Mouse (Mus musculus): ENCODE data around the gene 4632433K11Rik. TPM values are rescaled to one million over a fixed set of nuclear protein-coding genes. Genes with fewer than 3 reads are reported as not detected.

4632433K11Rik gene
- polyA plus RNA-seq (2015; fragmentation: Illumina TruSeq; extraction: RNeasy Lipid Tissue Mini Kit (QIAGEN cat#74804); ENCODE audit: insufficient read depth, low read depth, low replicate concordance), result not detected

GRCm38 (mm10) chr7:5033818-5034217 is at the start of gene 4632433K11Rik:
Gene 4632433K11Rik, plus strand, starts transcription at chr7:5034118.

GRCm38 (mm10) chr7:4996003-4996895 is 37.7 kb upstream of the 4632433K11Rik start, which contains the start of gene Zfp579:
Gene Zfp579, minus strand, starts transcription at chr7:4996158.

GRCm38 (mm10) chr7:5014251-5015117 is 19.4 kb upstream of the 4632433K11Rik start, which contains the start of the genes Zfp524 and Fiz1:
Gene Zfp524, plus strand, starts transcription at chr7:5014415.
Gene Fiz1, minus strand, starts transcription at chr7:5014697.

GRCm38 (mm10) chr7:5015118-5016001 is 18.6 kb upstream of the 4632433K11Rik start, which contains the start of gene Gm44973:
Gene Gm44973, plus strand, starts transcription at chr7:5015496.

DNA sequence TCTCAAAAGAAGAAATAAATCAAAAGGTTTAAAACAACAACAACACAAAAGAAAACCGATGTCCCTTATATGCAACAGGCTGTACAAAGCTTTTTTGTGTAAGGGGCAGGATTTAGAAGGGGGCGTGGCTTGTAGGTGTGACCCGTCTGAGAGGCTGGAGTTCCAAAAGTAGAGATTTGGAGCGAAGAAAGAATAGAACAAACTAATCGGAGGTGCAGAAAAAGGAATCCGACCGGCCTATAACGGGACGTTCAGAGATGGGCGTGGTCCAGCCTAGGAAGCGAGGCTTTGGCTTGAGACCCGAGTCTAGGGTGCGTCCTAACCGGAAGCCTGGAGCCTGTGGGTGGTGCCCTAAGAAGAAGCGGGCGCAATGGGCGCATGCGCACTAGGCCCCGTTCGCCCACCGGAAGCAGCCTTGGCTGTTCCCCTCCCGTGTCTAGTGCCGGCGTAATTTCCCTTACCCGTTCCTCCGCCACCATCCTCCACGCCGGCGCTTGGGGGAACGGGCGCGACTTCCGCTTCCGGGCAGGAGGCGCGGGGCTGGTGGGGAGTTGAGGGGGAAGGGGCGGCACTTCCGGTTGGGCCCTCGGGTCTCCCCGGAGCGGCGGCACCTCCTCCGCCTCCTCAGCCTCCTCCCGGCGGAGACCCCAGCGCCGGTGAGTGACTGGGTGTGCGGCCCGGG is 13.8 kb upstream of the 4632433K11Rik start, which contains the start of the genes Zfp865 and Ccdc106:
TSS of gene Zfp865 (plus strand) at position 377 of the 682 bp plus-strand sequence.
TSS of gene Ccdc106 (plus strand) at position 554 of the 682 bp plus-strand sequence.

DNA sequence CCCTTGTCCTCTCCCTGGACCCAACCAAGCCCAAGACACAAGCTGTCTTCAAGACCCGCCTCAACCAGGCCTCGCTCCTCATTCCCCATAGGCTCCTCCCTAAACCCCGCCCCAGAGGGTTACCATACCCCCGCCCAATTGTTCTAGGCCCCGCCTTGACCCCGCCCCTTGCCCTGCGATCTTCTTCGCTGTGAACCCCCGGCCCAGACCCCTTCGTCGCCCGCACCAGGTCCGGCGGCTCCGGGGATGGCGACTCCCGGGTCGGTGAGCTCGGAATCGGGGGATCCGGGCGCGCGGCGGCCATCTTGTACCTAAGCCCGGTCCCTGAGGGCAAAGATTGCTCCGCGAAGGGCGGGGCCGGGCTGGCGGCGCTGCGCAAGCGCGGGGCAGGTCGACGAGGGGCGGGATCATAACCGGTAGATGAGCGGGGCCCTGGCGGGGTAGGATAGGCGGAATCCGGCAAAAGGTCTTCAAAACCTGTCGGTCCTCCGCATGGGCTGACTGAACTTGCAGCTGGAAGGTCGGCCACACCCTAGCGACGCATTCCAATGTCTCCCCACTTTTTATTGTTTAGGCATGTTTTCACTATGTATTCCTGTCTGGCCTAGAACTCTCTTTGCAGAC is 4.3 kb downstream of the 4632433K11Rik start, which contains the start of gene Zfp784:
TSS of gene Zfp784 (minus strand) at position 338 of the 624 bp plus-strand sequence.

DNA sequence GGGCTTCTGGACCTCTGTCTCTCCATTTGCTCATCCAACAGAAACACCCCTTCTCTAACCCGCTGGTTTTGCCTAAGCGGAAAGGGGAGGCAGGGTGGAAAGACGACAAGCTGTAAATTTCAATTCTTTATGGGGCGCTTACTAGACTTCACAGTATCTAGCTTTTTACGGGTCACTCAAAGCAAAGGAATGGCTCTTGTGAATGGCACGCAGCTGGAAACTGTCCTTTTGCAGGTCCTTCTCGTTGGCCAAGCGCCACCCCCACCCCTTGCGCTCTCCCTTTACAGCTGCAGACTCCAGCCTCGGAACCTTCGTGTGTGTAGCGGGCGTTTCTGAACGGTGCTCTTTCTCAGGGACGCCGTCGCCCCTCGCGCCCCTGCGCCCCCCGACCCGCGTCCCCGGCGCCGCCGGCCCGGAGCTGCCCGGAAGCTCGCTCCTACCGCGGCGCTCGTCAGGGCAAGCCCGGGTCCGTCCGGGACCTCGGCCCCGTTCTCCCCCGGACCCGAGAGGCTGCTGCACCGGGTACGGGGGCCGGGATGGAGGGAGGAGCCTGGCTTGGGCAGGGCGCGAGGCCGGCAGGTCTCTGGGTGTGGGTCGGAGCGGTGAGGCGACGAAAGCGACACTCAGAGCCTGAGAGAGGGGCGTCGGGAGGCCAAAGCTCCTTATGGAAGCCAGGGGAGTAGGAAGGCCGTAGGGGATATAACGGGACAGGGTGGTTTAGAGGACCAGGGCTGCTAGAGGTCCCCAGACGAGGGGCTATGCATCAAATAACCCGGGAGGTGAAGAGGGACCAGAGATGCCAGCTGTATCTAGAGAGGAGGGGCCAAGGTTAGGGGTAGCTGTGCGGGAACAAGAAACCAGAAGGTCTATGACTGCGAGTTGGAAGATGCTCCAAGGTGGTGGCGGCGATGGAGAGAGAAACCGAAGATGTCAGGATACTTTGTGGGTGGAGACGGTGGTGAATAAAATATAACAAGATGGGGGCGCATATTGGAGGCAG is 17.6 kb downstream of the 4632433K11Rik start, which contains the start of gene Zfp580:
TSS of gene Zfp580 (plus strand) at position 346 of the 1,000 bp plus-strand sequence.

GRCm38 (mm10) chr7:5061774-5062359 is 27.9 kb downstream of the 4632433K11Rik start, which contains the start of gene U2af2:
Gene U2af2, plus strand, starts transcription at chr7:5062143.

DNA sequence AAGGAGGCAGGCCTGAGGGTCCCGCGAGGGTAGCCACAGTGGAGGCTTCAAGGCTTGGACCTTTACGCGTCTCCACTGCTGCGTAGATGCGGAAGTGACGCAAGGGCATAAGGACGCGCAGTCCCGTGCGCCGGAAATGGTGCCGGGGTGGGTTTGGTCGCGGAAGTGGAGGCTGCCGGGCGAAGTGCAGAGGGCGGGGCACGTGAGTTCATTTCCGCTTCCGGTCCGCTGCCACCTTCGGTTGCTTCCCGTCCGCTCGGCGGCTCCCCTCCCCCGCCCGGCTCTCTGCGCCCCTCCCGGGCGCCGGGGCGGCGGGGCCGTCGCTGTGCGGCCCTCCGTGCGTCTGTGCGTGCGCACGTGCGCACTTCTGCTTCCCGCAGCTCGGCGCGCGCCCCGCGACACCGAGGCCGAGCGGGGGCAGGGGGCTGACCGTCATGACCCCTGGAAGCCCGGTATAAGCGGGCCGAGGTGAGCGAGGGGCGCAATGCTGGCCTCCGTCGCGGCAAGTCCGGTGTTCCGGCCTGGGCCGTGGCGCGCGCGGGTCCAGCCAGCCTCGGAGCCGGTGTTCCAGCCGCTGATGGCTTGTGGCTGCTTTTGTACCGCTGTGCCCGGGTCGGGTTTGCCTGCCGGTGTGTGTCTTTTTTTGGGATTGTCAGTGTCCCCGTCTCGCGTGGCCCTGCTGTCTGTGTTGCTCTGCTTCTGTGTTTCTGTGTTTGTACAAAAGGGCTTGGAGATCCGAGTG is 46.3 kb downstream of the 4632433K11Rik start, which contains the start of gene Epn1:
TSS of gene Epn1 (plus strand) at position 226 of the 742 bp plus-strand sequence.

Other genes with a start within 250 kb of the 4632433K11Rik start
- gene Tmem238, start 244.5 kb upstream of the 4632433K11Rik start, polyA plus RNA-seq (2015; fragmentation: Illumina TruSeq; extraction: RNeasy Lipid Tissue Mini Kit (QIAGEN cat#74804); ENCODE audit: insufficient read depth, low read depth, low replicate concordance), result 8.4 TPM
- gene Rpl28, start 241.2 kb upstream of the 4632433K11Rik start, polyA plus RNA-seq (2015; fragmentation: Illumina TruSeq; extraction: RNeasy Lipid Tissue Mini Kit (QIAGEN cat#74804); ENCODE audit: insufficient read depth, low read depth, low replicate concordance), result 480 TPM
- gene Ube2s, start 221.5 kb upstream of the 4632433K11Rik start, polyA plus RNA-seq (2015; fragmentation: Illumina TruSeq; extraction: RNeasy Lipid Tissue Mini Kit (QIAGEN cat#74804); ENCODE audit: insufficient read depth, low read depth, low replicate concordance), result 16.8 TPM
- 0.30 TPM for gene Shisa7, start 189.4 kb upstream of the 4632433K11Rik start, polyA plus RNA-seq (2015; fragmentation: Illumina TruSeq; extraction: RNeasy Lipid Tissue Mini Kit (QIAGEN cat#74804); ENCODE audit: insufficient read depth, low read depth, low replicate concordance)
- gene Isoc2b, start 163.9 kb upstream of the 4632433K11Rik start, polyA plus RNA-seq (2015; fragmentation: Illumina TruSeq; extraction: RNeasy Lipid Tissue Mini Kit (QIAGEN cat#74804); ENCODE audit: insufficient read depth, low read depth, low replicate concordance), result 12.2 TPM
- 9.6 TPM for gene Isoc2a, start 157.0 kb upstream of the 4632433K11Rik start, polyA plus RNA-seq (2015; fragmentation: Illumina TruSeq; extraction: RNeasy Lipid Tissue Mini Kit (QIAGEN cat#74804); ENCODE audit: insufficient read depth, low read depth, low replicate concordance)
- not detected for gene Gm36210, start 127.6 kb upstream of the 4632433K11Rik start, polyA plus RNA-seq (2015; fragmentation: Illumina TruSeq; extraction: RNeasy Lipid Tissue Mini Kit (QIAGEN cat#74804); ENCODE audit: insufficient read depth, low read depth, low replicate concordance)
- 1.4 TPM for gene Zfp628, start 118.9 kb upstream of the 4632433K11Rik start, polyA plus RNA-seq (2015; fragmentation: Illumina TruSeq; extraction: RNeasy Lipid Tissue Mini Kit (QIAGEN cat#74804); ENCODE audit: insufficient read depth, low read depth, low replicate concordance)
- 4.6 TPM for gene Nat14, start 112.1 kb upstream of the 4632433K11Rik start, polyA plus RNA-seq (2015; fragmentation: Illumina TruSeq; extraction: RNeasy Lipid Tissue Mini Kit (QIAGEN cat#74804); ENCODE audit: insufficient read depth, low read depth, low replicate concordance)
- gene Ssc5d, start 108.3 kb upstream of the 4632433K11Rik start, polyA plus RNA-seq (2015; fragmentation: Illumina TruSeq; extraction: RNeasy Lipid Tissue Mini Kit (QIAGEN cat#74804); ENCODE audit: insufficient read depth, low read depth, low replicate concordance), result 1.2 TPM
- gene Sbk2, start 69.7 kb upstream of the 4632433K11Rik start, polyA plus RNA-seq (2015; fragmentation: Illumina TruSeq; extraction: RNeasy Lipid Tissue Mini Kit (QIAGEN cat#74804); ENCODE audit: insufficient read depth, low read depth, low replicate concordance), result not detected
- not detected for gene Sbk3, start 63.0 kb upstream of the 4632433K11Rik start, polyA plus RNA-seq (2015; fragmentation: Illumina TruSeq; extraction: RNeasy Lipid Tissue Mini Kit (QIAGEN cat#74804); ENCODE audit: insufficient read depth, low read depth, low replicate concordance)
- 41.7 TPM for gene Zfp579, start 38.0 kb upstream of the 4632433K11Rik start, polyA plus RNA-seq (2015; fragmentation: Illumina TruSeq; extraction: RNeasy Lipid Tissue Mini Kit (QIAGEN cat#74804); ENCODE audit: insufficient read depth, low read depth, low replicate concordance)
- 7.4 TPM for gene Zfp524, start 19.7 kb upstream of the 4632433K11Rik start, polyA plus RNA-seq (2015; fragmentation: Illumina TruSeq; extraction: RNeasy Lipid Tissue Mini Kit (QIAGEN cat#74804); ENCODE audit: insufficient read depth, low read depth, low replicate concordance)
- 6.8 TPM for gene Fiz1, start 19.4 kb upstream of the 4632433K11Rik start, polyA plus RNA-seq (2015; fragmentation: Illumina TruSeq; extraction: RNeasy Lipid Tissue Mini Kit (QIAGEN cat#74804); ENCODE audit: insufficient read depth, low read depth, low replicate concordance)
- gene Gm44973, start 18.6 kb upstream of the 4632433K11Rik start, polyA plus RNA-seq (2015; fragmentation: Illumina TruSeq; extraction: RNeasy Lipid Tissue Mini Kit (QIAGEN cat#74804); ENCODE audit: insufficient read depth, low read depth, low replicate concordance), result not detected
- gene Zfp865, start 13.7 kb upstream of the 4632433K11Rik start, polyA plus RNA-seq (2015; fragmentation: Illumina TruSeq; extraction: RNeasy Lipid Tissue Mini Kit (QIAGEN cat#74804); ENCODE audit: insufficient read depth, low read depth, low replicate concordance), result 5.3 TPM
- gene Ccdc106, start 13.6 kb upstream of the 4632433K11Rik start, polyA plus RNA-seq (2015; fragmentation: Illumina TruSeq; extraction: RNeasy Lipid Tissue Mini Kit (QIAGEN cat#74804); ENCODE audit: insufficient read depth, low read depth, low replicate concordance), result not detected
- gene Zfp784, start 4.3 kb downstream of the 4632433K11Rik start, polyA plus RNA-seq (2015; fragmentation: Illumina TruSeq; extraction: RNeasy Lipid Tissue Mini Kit (QIAGEN cat#74804); ENCODE audit: insufficient read depth, low read depth, low replicate concordance), result 0.63 TPM
- gene Zfp580, start 17.4 kb downstream of the 4632433K11Rik start, polyA plus RNA-seq (2015; fragmentation: Illumina TruSeq; extraction: RNeasy Lipid Tissue Mini Kit (QIAGEN cat#74804); ENCODE audit: insufficient read depth, low read depth, low replicate concordance), result 2.1 TPM
- 46.4 TPM for gene U2af2, start 28.0 kb downstream of the 4632433K11Rik start, polyA plus RNA-seq (2015; fragmentation: Illumina TruSeq; extraction: RNeasy Lipid Tissue Mini Kit (QIAGEN cat#74804); ENCODE audit: insufficient read depth, low read depth, low replicate concordance)
- gene Epn1, start 46.1 kb downstream of the 4632433K11Rik start, polyA plus RNA-seq (2015; fragmentation: Illumina TruSeq; extraction: RNeasy Lipid Tissue Mini Kit (QIAGEN cat#74804); ENCODE audit: insufficient read depth, low read depth, low replicate concordance), result 53.1 TPM
- not detected for gene Rfpl4, start 82.8 kb downstream of the 4632433K11Rik start, polyA plus RNA-seq (2015; fragmentation: Illumina TruSeq; extraction: RNeasy Lipid Tissue Mini Kit (QIAGEN cat#74804); ENCODE audit: insufficient read depth, low read depth, low replicate concordance)
- not detected for gene Rasl2-9, start 91.8 kb downstream of the 4632433K11Rik start, polyA plus RNA-seq (2015; fragmentation: Illumina TruSeq; extraction: RNeasy Lipid Tissue Mini Kit (QIAGEN cat#74804); ENCODE audit: insufficient read depth, low read depth, low replicate concordance)
- not detected for gene Vmn1r55, start 115.6 kb downstream of the 4632433K11Rik start, polyA plus RNA-seq (2015; fragmentation: Illumina TruSeq; extraction: RNeasy Lipid Tissue Mini Kit (QIAGEN cat#74804); ENCODE audit: insufficient read depth, low read depth, low replicate concordance)
- gene Vmn1r56, start 162.6 kb downstream of the 4632433K11Rik start, polyA plus RNA-seq (2015; fragmentation: Illumina TruSeq; extraction: RNeasy Lipid Tissue Mini Kit (QIAGEN cat#74804); ENCODE audit: insufficient read depth, low read depth, low replicate concordance), result not detected
- gene Vmn1r57, start 184.4 kb downstream of the 4632433K11Rik start, polyA plus RNA-seq (2015; fragmentation: Illumina TruSeq; extraction: RNeasy Lipid Tissue Mini Kit (QIAGEN cat#74804); ENCODE audit: insufficient read depth, low read depth, low replicate concordance), result not detected

Data from pancreas, adult 10 weeks (tissue).